Mouse (Mus musculus) heart, adult 2 months (tissue): ENCODE measurements around the gene Fam187b.

Experiments
- CTCF ChIP-seq: fragments of 200-600 bp; IDR thresholded peaks from 2 replicates; pipeline ENCODE4 v1.8.1; 2022; ENCODE audit warnings: antibody characterized with exemption, mild to moderate bottlenecking, moderate library complexity
- POLR2A ChIP-seq: fragments of 200-500 bp; IDR thresholded peaks from 2 replicates; pipeline ENCODE4 v1.6.1; 2011; ENCODE audit warnings: mild to moderate bottlenecking, low read depth, low read length, control low read depth; ENCODE audit not compliant: insufficient read depth

DNA sequence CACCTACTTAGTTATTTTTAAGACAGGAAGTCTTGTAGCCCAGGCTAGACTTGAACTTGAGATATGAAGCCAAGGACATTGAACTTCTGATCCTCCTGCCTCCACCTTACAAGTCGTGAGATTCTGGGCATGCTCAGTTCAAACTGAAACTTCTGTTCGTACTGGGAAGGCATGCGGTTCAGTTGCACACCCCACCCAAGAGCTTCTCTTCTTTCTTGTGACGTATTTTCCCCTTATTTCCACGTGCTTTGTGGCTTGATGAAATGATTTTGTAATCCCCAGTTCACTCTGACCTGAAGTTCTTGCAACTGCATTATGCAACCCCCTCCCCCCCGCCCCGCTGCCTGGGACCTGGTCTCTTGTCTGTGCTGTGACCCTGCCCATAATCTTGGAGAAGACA is 58.1 kb downstream of the Fam187b start:
- TF ChIP-seq CTCF: no peak
- no peak for TF ChIP-seq POLR2A
